Mouse (Mus musculus) spleen, embryonic (tissue): ENCODE data around the gene Aida.
"Not testable (repeated sequence)": the region's sequence is repeated elsewhere in the genome, so short reads cannot be mapped to it uniquely, and the experiment has no call there.

Experiments
- CTCF ChIA-PET: fragments of 350-600 bp; sonication (Branson Sonifier 250); formaldehyde crosslinking; loops from one replicate; lab custom pipeline; 2022; lab: Charles Lee

The Aida gene

DNA sequence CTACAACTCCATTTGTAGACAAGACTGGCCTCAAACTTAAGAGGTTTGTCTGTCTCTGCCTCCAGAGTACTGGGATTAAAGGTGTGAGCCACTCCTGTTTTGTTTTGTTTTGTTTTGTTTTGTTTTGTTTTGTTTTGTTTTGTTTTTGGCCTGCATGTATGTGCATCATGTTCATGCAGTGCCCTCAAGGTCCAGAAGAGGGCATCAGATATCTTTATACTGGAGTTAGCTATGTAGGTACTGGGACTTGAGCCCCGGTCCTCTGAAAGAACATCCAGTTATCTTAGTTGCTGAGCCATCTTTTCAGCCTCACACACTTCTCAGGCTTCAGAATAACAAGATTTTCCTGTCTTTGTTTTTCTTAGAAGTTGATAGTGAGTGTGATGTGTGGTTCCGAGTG is 19.4 kb downstream of the Aida start:
- CTCF ChIA-PET: no interaction called here

DNA sequence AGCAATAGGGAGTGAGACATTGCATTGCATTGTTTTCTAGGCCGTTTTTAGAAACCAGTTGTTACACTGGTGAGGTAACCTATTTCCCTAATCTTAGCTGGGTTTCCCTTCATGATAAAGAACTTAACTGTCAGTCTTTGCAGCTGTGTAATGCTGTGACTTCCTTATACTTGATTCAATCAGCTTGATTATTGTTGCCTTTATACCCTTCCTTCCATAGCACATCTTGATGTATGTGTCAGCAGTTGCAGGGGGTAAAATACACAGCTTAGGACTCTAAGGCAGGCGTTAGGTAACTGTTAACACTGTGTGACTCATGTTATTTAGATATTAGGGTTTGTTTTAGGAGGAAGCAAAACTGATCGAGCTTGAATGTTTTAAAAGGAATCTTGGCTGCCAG is 24.3 kb downstream of the Aida start:
- CTCF ChIA-PET: no interaction called here

GRCm38 (mm10) chr1:183322496-183322895 is 26.1 kb downstream of the Aida start:
- CTCF ChIA-PET: not testable (repeated sequence)

DNA sequence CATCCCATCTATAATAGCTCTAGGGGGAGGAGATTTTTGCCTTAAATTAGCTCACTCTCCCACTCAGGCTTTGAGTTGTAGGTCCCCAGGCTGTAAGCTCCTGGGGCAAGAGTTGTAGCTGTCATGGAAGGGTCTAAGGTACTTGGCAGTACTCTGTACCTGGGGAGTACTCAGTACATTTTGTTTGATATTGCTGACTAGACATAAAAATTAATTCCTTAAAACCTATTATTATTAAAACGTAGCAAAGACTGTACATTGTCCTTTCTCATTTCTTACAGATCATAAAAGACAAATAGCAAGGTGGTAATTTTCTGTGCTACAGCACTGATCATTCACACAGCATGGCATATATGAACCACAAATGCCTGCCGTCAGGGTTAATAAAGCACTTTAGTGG is 27.5 kb downstream of the Aida start:
- CTCF ChIA-PET: no interaction called here

GRCm38 (mm10) chr1:183324433-183324832 is 28.0 kb downstream of the Aida start:
- CTCF ChIA-PET: interaction anchor here (0.6 kb wide), 1 partner anchor 992 kb away, joined by 3 read pairs; no protein-coding TSS in a partner anchor

DNA sequence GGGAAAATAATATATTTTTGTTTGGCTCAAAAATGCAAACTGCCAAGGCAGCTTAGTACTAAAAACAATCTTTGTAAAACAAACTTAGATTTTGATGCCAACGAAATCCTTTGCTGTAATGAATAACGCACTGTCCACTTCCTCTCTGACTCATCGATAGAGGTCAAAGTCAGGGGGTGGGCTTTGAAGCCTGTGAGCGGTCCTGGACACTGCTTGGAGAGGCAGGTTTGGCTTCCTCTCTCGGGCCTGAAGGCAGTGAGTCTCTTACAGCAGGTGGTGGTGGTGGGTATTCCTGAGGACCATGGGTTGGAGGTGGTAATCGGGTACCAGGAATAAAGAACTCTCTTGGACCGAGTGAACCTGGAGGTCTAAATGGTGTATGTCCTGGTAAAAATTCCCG is 30.8 kb downstream of the Aida start:
- CTCF ChIA-PET: interaction anchor here (1.2 kb wide), 1 partner anchor 12 kb away, joined by 3 read pairs; no protein-coding TSS in a partner anchor

DNA sequence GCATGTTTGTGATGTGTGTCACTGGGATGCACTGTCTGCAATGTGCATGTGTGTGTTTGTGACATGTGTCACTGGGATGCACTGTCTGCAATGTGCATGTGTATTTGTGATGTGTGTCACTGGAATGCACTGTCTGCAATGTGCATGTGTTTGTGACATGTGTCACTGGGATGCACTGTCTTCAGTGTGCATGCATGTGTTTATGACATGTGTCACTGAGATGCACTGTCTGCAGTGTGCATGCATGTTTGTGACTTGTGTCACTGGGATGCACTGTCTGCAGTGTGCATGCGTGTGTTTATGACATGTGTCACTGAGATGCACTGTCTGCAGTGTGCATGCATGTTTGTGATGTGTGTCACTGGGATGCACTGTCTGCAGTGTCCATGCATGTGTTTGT is 46.5 kb downstream of the Aida start:
- CTCF ChIA-PET: not testable (repeated sequence)

- CTCF ChIA-PET: no interaction called here
Observed at GRCm38 (mm10) chr1:183344886-183345816, 48.8 kb downstream of the Aida start.

DNA sequence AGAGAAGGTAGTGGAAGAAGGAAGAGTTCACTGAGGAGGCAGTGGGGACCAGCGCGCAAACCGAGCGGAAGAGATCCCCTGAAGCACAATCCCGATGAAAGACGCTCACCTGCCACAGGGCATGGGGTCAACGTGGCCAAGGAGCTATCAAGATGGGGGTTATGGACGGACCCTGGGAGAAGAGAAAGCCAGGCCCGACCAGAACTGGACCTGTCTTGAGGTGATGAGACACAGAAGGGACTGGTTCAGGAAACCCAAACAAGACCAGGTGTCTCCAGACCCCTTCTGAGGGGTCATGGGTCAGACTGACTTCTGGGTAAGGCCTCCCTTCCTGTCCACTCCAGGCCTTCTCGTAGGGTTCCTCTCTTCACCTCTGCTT is 49.4 kb downstream of the Aida start:
- CTCF ChIA-PET: no interaction called here

- CTCF ChIA-PET: no interaction called here
Observed at GRCm38 (mm10) chr1:183349840-183350239, 53.5 kb downstream of the Aida start.

DNA sequence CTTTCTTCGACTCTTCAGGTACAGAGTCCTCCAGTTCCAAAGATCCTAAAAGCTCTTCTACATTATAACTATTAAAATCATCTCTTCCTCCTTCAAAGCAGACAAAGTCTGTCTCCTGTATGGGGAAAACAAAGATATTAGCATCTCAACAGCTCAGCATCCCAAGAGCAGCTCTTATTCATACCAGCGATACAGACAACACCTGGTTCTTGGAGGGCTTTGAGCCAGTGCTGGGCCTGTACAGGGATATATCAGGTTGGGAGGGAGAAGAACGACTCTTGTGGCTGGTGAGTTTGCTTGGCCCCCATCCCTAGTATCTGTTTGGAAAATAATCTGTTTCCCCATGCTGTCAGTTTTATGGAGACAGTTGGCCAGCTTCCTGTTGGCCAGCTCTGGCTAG is 62.5 kb downstream of the Aida start:
- CTCF ChIA-PET: no interaction called here

DNA sequence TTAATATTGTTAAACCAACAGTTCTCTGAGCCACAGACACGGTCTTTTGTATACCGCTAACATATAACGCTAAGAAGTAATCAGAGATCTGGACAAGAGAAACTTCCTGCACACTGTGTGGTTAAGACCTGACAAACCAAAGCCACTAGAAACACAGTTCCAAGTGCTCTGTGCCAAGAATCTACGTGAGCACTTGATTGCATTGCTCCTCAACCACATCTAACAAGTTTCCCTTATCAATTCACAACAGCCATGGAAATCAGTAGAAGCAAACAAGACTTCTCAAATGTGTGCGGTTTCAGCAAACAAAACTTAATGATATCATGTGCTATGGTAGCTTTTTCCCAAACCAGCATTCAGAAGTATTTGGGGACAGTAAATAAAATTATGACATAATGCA is 65.9 kb downstream of the Aida start:
- CTCF ChIA-PET: interaction anchor here (0.7 to 1.0 kb wide), 2 partner anchors 31 to 50 kb away, joined by 3 to 4 read pairs; no protein-coding TSS in a partner anchor

- CTCF ChIA-PET: interaction anchor here (0.6 to 1.0 kb wide), 2 partner anchors 32 to 1809 kb away, joined by 3 to 10 read pairs; no protein-coding TSS in a partner anchor
Observed at GRCm38 (mm10) chr1:183362729-183363576, 66.6 kb downstream of the Aida start.

GRCm38 (mm10) chr1:183363577-183363867 is 67.1 kb downstream of the Aida start:
- CTCF ChIA-PET: interaction anchor here (0.6 kb wide), 1 partner anchor 1809 kb away, joined by 10 read pairs; no protein-coding TSS in a partner anchor

DNA sequence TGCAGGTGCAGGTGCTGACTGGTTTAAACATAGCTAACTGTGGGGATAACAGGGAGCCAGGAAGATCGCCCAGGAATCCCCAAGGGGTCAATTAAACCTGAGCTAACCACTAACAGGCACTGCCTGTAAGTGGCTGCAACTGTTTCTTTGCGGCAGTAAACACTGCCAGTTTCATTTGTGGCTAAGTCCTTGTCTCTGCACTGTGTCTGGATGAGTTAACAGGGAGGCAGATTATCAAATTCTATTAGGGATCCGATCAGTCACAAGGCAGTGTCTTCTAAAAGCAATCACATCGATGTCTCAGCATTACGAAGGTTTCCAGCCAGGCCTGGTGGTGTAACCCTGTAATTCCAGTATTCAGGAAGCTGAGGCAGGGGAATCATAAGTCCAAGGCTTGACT is 70.0 kb downstream of the Aida start:
- CTCF ChIA-PET: no interaction called here

GRCm38 (mm10) chr1:183368601-183369400 is 72.4 kb downstream of the Aida start:
- CTCF ChIA-PET: no interaction called here

GRCm38 (mm10) chr1:183369427-183370014 is 73.1 kb downstream of the Aida start, which contains the start of gene Mia3:
Gene Mia3 (minus strand): TSS chr1:183369553.
- CTCF ChIA-PET: no interaction called here

GRCm38 (mm10) chr1:183374728-183375127 is 78.3 kb downstream of the Aida start:
- CTCF ChIA-PET: no interaction called here
